Mouse (Mus musculus) C2C12 (cell line): Measurements from ENCODE around the gene Rpgr. TPM values are rescaled to one million over a fixed set of nuclear protein-coding genes. Genes with fewer than 3 reads are reported as not detected.

Experiments
- H3K27me3 ChIP-seq: one replicate; pipeline ENCODE4 v1.6.1; 2011; ENCODE audit not compliant: control insufficient read depth, insufficient read depth, insufficient read length
- H3K36me3 ChIP-seq: one replicate; pipeline ENCODE4 v1.6.1; 2011; ENCODE audit not compliant: control insufficient read depth, insufficient read depth
- H3K4me3 ChIP-seq: one replicate; pipeline ENCODE4 v1.5.1; 2011; ENCODE audit warnings: mild to moderate bottlenecking, control low read depth; ENCODE audit not compliant: poor library complexity, insufficient read depth, severe bottlenecking
- H3K79me2 ChIP-seq: one replicate; pipeline ENCODE4 v1.6.1; 2011; ENCODE audit not compliant: control insufficient read depth, insufficient read depth
- H3K79me3 ChIP-seq: one replicate; pipeline ENCODE4 v1.6.1; 2011; ENCODE audit warnings: low read depth, control low read depth
- H3ac ChIP-seq: one replicate; pipeline ENCODE3; 2011; ENCODE audit warnings: low read depth; ENCODE audit not compliant: control insufficient read depth, insufficient read length
- CEBPB ChIP-seq: IDR thresholded peaks from one replicate; pipeline ENCODE4 v1.6.1; 2011; ENCODE audit warnings: low read depth, mild to moderate bottlenecking, control low read depth, moderate library complexity
- CTCF ChIP-seq: IDR thresholded peaks from one replicate; pipeline ENCODE4 v1.5.1; 2011; ENCODE audit not compliant: control insufficient read depth, insufficient read depth, insufficient read length
- FOSL1 ChIP-seq: IDR thresholded peaks from one replicate; pipeline ENCODE4 v1.8.0; 2011; ENCODE audit warnings: mild to moderate bottlenecking, low read length; ENCODE audit not compliant: poor library complexity, insufficient read depth, severe bottlenecking
- MAX ChIP-seq: IDR thresholded peaks from one replicate; pipeline ENCODE4 v1.6.1; 2011; ENCODE audit warnings: mild to moderate bottlenecking, control low read depth
- MYOD1 ChIP-seq: IDR thresholded peaks from one replicate; pipeline ENCODE4 v1.6.1; 2011; ENCODE audit warnings: low read depth; ENCODE audit not compliant: control insufficient read depth, insufficient read length
- MYOG ChIP-seq: IDR thresholded peaks from one replicate; pipeline ENCODE4 v1.6.1; 2011; ENCODE audit not compliant: control insufficient read depth, insufficient read length; ENCODE audit errors: extremely low read depth
- USF1 ChIP-seq: IDR thresholded peaks from one replicate; pipeline ENCODE4 v1.6.1; 2011; ENCODE audit warnings: low read depth, mild to moderate bottlenecking, control low read depth, moderate library complexity
- polyA plus RNA-seq: library from polyadenylated mRNA; unstranded; fragments of >200 nt; fragmentation: generic; extraction: Trizol; gene quantifications from one replicate; pipeline ENCODE4 v1.2.1, GENCODE M21; 2012; ENCODE audit warnings: missing spikeins

Gene Rpgr
- polyA plus RNA-seq, 1 experiment, result 1.2 TPM

GRCm38 (mm10) chrX:10239515-10239914 is 22.8 kb upstream of the Rpgr start:
- Histone ChIP-seq H3K27me3 (no peaks in the 10 kb centered on the region), H3K79me2 (no peaks in the 10 kb centered on the region), H3K4me3 (no peak overlapping the region), H3K36me3 (no peaks in the 10 kb centered on the region), H3ac (no peak overlapping the region), H3K79me3 (no peaks in the 10 kb centered on the region)
- TF ChIP-seq FOSL1, result no peak
- no peak for TF ChIP-seq USF1
- no peak for TF ChIP-seq CTCF
- no peak for TF ChIP-seq MYOG
- TF ChIP-seq MAX, result no peak

- no peaks in the 10 kb centered on the region for H3K27me3 ChIP-seq
- H3K79me2 ChIP-seq, result no peaks in the 10 kb centered on the region
- no peak for TF ChIP-seq USF1
- no peak for TF ChIP-seq MYOG
- no peak for TF ChIP-seq MYOD1
- TF ChIP-seq CEBPB, result no peak
- no peak for TF ChIP-seq MAX
- no peak for TF ChIP-seq CTCF
- no peak for TF ChIP-seq FOSL1
Measured at GRCm38 (mm10) chrX:10234617-10235016, 17.9 kb upstream of the Rpgr start.

GRCm38 (mm10) chrX:10233051-10233450 is 16.3 kb upstream of the Rpgr start:
- TF ChIP-seq CEBPB (no peak), FOSL1 (no peak), MYOD1 (no peak), CTCF (no peak), MYOG (no peak), USF1 (no peak), MAX (no peak)
- Histone ChIP-seq H3K36me3 (no peaks in the 10 kb centered on the region), H3K79me3 (no peaks in the 10 kb centered on the region), H3K79me2 (no peaks in the 10 kb centered on the region), H3K4me3 (no peak overlapping the region), H3ac (no peak overlapping the region), H3K27me3 (no peaks in the 10 kb centered on the region)

More at GRCm38 (mm10) chrX:10234617-10235016, 17.9 kb upstream of the Rpgr start:
- Histone ChIP-seq H3K36me3 (no peaks in the 10 kb centered on the region), H3ac (no peak overlapping the region), H3K4me3 (no peak overlapping the region), H3K79me3 (no peaks in the 10 kb centered on the region)

- H3ac ChIP-seq, result no peak overlapping the region
- no peaks in the 10 kb centered on the region for H3K27me3 ChIP-seq
- H3K36me3 ChIP-seq, result no peaks in the 10 kb centered on the region
- no peak overlapping the region for H3K4me3 ChIP-seq
- H3K79me2 ChIP-seq, result no peaks in the 10 kb centered on the region
- no peaks in the 10 kb centered on the region for H3K79me3 ChIP-seq
- TF ChIP-seq MYOG (no peak), CTCF (no peak), MAX (no peak), USF1 (no peak), FOSL1 (no peak), MYOD1 (no peak), CEBPB (no peak)
Measured at GRCm38 (mm10) chrX:10219281-10219680, 2.6 kb upstream of the Rpgr start.

- H3K27me3 ChIP-seq, result no peaks in the 10 kb centered on the region
- H3K79me3 ChIP-seq, result no peaks in the 10 kb centered on the region
- no peaks in the 10 kb centered on the region for H3K79me2 ChIP-seq
- H3ac ChIP-seq, result no peak overlapping the region
- H3K36me3 ChIP-seq, result no peaks in the 10 kb centered on the region
- TF ChIP-seq CEBPB (no peak), USF1 (no peak), MYOG (no peak), MYOD1 (no peak), MAX (no peak), FOSL1 (no peak), CTCF (no peak)
- H3K4me3 ChIP-seq, result peak overlapping the region; percentile 29
Measured at GRCm38 (mm10) chrX:10215972-10216371, 748 bp downstream of the Rpgr start.

GRCm38 (mm10) chrX:10205937-10206336 is 10.8 kb downstream of the Rpgr start:
- Histone ChIP-seq H3K79me2 (no peaks in the 10 kb centered on the region), H3K27me3 (no peaks in the 10 kb centered on the region), H3K36me3 (no peaks in the 10 kb centered on the region), H3ac (no peak overlapping the region), H3K4me3 (no peak overlapping the region), H3K79me3 (no peaks in the 10 kb centered on the region)
- no peak for TF ChIP-seq CEBPB
- TF ChIP-seq MYOG, result no peak
- TF ChIP-seq CTCF, result no peak
- TF ChIP-seq FOSL1, result no peak
- TF ChIP-seq MYOD1, result no peak
- TF ChIP-seq USF1, result no peak
- TF ChIP-seq MAX, result no peak
